Mouse (Mus musculus): ENCODE data around the gene Nr5a1. TPM values are rescaled to one million over a fixed set of nuclear protein-coding genes. Genes with fewer than 3 reads are reported as not detected.

Gene Nr5a1
- polyA plus RNA-seq, 1 experiment = not detected

DNA sequence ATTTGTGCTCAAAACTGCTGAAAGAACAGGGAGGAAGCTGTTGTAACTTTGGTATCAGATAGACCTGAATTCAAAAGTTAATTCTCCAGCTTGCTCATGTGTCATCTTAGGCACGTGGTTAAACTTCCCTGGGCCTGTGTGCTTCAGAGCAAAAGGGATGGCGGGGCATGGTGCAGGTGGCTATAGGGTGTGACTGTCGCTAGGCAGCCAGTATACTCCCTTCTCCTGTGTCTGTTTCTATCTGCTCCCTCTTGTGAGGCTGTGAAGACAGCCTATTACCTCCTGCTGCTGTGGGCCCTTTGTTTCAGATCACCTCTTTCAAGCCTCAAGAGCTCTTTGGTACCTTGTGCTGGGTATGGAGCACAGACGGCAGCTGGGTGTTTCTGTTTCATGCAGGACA lies 7.7 kb upstream of the Nr5a1 start:
- H3K36me3 ChIP-seq (ENCODE audit: control insufficient read depth) = no peaks in the 10 kb centered on the region
- no peak overlapping the region for H3K4me3 ChIP-seq (replicated peaks)
- peaks cover 15% of the 10 kb centered on the region for H3K4me1 ChIP-seq (ENCODE audit: control insufficient read depth)
- H3K9me3 ChIP-seq (ENCODE audit: control insufficient read depth, low read length) = no peaks in the 10 kb centered on the region
- TF ChIP-seq TAL1 (IDR thresholded peaks at IDR 0.05; ENCODE audit: low read length) (no peak), GATA1 (IDR thresholded peaks at IDR 0.05; ENCODE audit: low read length) (no peak)
- H3K27me3 ChIP-seq (ENCODE audit: control insufficient read depth) = no peaks in the 10 kb centered on the region

DNA sequence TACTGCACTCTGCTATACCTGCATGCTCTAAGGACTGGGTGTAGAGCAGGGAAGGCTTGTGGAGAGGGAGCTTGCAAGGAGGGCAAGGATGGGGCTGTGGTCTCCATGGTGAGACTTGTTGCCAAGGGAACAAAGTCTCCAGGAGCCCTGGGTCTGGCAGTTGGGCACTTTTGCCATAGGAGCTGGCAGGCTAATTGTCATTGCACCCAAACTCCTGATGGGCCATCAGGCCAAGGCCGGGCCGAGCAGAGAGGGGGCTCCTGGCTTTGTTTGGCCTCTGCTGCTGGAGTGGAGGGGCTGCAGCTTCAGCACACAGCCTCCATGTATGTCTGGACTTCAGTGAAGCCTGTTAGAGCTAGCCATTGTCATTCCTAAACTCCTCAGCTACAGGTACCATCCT lies 6.3 kb upstream of the Nr5a1 start:
- no peaks in the 10 kb centered on the region for H3K36me3 ChIP-seq (ENCODE audit: control insufficient read depth)
- no peaks in the 10 kb centered on the region for H3K9me3 ChIP-seq (ENCODE audit: control insufficient read depth, low read length)
- H3K4me1 ChIP-seq (ENCODE audit: control insufficient read depth) = peaks cover 15% of the 10 kb centered on the region
- no peaks in the 10 kb centered on the region for H3K27me3 ChIP-seq (ENCODE audit: control insufficient read depth)
- no peak overlapping the region for H3K4me3 ChIP-seq (replicated peaks)
- no peak for TF ChIP-seq GATA1 (IDR thresholded peaks at IDR 0.05; ENCODE audit: low read length)
- TF ChIP-seq TAL1 (IDR thresholded peaks at IDR 0.05; ENCODE audit: low read length) = no peak

DNA sequence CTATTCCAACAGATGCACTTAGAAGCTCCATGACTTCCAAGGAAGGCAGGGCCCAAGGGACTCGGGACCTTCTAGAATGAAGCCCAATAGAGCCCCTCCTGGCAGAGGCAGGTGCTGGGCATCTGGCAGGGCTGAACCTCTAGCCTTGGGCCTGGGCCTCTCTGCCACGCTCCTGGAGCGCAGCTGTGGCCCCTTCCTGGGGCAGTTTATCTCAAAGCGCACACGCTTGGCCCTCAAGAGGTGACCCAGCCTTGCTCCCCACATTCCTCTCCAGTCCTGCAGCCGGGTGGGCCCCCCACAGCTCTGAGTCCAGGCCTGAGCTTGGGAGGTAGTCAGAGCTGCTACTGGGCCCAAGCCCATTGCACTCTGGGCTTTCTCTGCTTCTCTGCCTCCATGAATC lies 5.0 kb upstream of the Nr5a1 start:
- Histone ChIP-seq H3K4me3 (replicated peaks) (no peak overlapping the region), H3K9me3 (ENCODE audit: control insufficient read depth, low read length) (no peaks in the 10 kb centered on the region), H3K36me3 (ENCODE audit: control insufficient read depth) (no peaks in the 10 kb centered on the region), H3K27me3 (ENCODE audit: control insufficient read depth) (peaks cover under 1% of the 10 kb centered on the region), H3K4me1 (ENCODE audit: control insufficient read depth) (peaks cover 15% of the 10 kb centered on the region)
- TF ChIP-seq GATA1 (IDR thresholded peaks at IDR 0.05; ENCODE audit: low read length) = no peak
- TF ChIP-seq TAL1 (IDR thresholded peaks at IDR 0.05; ENCODE audit: low read length) = no peak

DNA sequence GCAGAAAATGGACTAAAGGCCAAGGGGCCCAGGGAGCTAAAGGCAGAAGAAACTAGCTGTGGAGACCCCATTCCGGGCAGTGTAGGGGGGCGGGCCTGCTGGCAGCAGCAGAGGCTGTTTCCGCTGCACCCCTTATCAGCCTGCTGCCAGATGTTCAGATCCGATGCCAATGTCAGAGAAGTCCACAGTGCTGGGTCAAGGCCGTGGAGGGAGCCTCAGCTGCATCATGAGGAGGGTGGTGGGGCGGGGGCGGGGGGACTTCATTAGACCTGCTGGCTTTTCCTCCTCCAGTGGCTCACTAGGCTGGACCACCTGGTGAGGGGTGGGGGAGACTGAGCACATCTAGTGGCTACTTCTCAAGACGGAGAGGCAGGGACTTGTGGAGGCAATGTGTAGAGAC lies 4.3 kb upstream of the Nr5a1 start:
- TF ChIP-seq TAL1 (IDR thresholded peaks at IDR 0.05; ENCODE audit: low read length) = no peak
- no peak for TF ChIP-seq GATA1 (IDR thresholded peaks at IDR 0.05; ENCODE audit: low read length)
- H3K9me3 ChIP-seq (ENCODE audit: control insufficient read depth, low read length) = no peaks in the 10 kb centered on the region
- no peak overlapping the region for H3K4me3 ChIP-seq (replicated peaks)
- peaks cover 7% of the 10 kb centered on the region for H3K27me3 ChIP-seq (ENCODE audit: control insufficient read depth)
- peaks cover 15% of the 10 kb centered on the region for H3K4me1 ChIP-seq (ENCODE audit: control insufficient read depth)
- no peaks in the 10 kb centered on the region for H3K36me3 ChIP-seq (ENCODE audit: control insufficient read depth)

DNA sequence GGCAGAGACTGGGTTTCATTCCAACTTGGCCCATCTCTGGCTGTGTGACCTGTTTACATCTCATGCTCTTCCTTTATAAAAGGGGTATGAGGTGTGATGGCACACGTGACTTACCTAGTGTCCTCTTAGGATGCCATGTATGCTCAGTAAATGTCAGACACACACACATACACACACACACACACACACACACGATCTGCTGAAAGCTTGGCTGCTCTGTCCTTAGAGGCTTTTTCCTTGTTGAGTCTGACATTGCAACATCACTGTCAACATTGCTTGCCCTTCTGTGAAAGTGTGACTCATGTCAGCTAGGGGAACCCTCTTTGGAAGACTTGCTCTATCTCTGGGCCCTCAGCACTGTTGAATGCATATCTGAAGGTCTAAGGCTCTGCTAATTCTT lies 3.1 kb upstream of the Nr5a1 start:
- Histone ChIP-seq H3K4me3 (replicated peaks) (no peak overlapping the region), H3K36me3 (ENCODE audit: control insufficient read depth) (no peaks in the 10 kb centered on the region), H3K9me3 (ENCODE audit: control insufficient read depth, low read length) (no peaks in the 10 kb centered on the region), H3K27me3 (ENCODE audit: control insufficient read depth) (peaks cover 19% of the 10 kb centered on the region), H3K4me1 (ENCODE audit: control insufficient read depth) (peaks cover 15% of the 10 kb centered on the region)
- no peak for TF ChIP-seq GATA1 (IDR thresholded peaks at IDR 0.05; ENCODE audit: low read length)
- TF ChIP-seq TAL1 (IDR thresholded peaks at IDR 0.05; ENCODE audit: low read length) = no peak

DNA sequence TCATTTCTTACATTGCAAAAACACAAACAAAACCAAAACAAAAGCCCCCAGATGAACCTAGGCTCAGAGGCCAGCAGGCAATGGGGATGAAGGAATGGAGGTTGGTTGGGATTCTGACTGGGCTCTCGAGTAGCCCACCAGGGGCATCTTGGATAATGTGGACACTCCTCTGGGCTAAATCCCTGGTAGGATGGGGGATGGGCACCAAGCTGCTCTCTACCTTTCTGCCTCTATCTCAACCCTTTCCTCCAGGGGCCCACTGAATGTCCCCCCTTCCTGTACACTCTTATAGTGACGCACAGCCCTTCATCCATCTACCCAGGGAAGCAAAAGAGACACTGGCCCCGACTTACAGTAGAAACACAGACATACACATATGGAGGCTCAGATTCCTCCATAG lies 746 bp downstream of the Nr5a1 start:
- peaks cover 58% of the 10 kb centered on the region for H3K27me3 ChIP-seq (ENCODE audit: control insufficient read depth)
- no peak for TF ChIP-seq GATA1 (IDR thresholded peaks at IDR 0.05; ENCODE audit: low read length)
- no peak for TF ChIP-seq TAL1 (IDR thresholded peaks at IDR 0.05; ENCODE audit: low read length)
- no peaks in the 10 kb centered on the region; the same call in 1 of the 2 replicates for H3K9me3 ChIP-seq (ENCODE audit: control insufficient read depth, low read length)
- H3K4me1 ChIP-seq (ENCODE audit: control insufficient read depth) = peaks cover 7% of the 10 kb centered on the region
- H3K36me3 ChIP-seq (ENCODE audit: control insufficient read depth) = no peaks in the 10 kb centered on the region
- no peak overlapping the region for H3K4me3 ChIP-seq (replicated peaks)

DNA sequence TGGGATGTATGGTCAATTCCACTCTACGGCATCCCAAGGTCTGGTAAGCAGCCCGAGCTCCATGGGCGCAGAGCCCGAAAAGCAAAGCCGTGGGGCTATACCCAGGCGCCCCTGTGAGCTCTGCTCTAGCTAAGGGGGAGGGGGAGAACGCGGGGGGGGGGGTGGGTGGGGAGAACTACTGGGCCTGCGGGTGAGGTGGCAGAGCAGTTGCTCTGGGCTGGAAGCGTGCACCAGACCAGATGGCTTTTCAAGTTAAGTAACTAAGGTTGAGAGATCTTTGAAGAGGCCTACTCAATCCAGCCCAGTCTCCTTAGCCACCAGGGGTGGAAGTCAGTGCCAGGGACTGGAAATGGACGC lies 1.6 kb downstream of the Nr5a1 start:
- TF ChIP-seq GATA1 (IDR thresholded peaks at IDR 0.05; ENCODE audit: low read length) = no peak
- TF ChIP-seq TAL1 (IDR thresholded peaks at IDR 0.05; ENCODE audit: low read length) = no peak
- no peaks in the 10 kb centered on the region for H3K4me1 ChIP-seq (ENCODE audit: control insufficient read depth)
- peaks cover 66% of the 10 kb centered on the region for H3K27me3 ChIP-seq (ENCODE audit: control insufficient read depth)
- H3K4me3 ChIP-seq (replicated peaks) = no peak overlapping the region
- H3K36me3 ChIP-seq (ENCODE audit: control insufficient read depth) = no peaks in the 10 kb centered on the region
- H3K9me3 ChIP-seq (ENCODE audit: control insufficient read depth, low read length) = no peaks in the 10 kb centered on the region; the same call in 1 of the 2 replicates

DNA sequence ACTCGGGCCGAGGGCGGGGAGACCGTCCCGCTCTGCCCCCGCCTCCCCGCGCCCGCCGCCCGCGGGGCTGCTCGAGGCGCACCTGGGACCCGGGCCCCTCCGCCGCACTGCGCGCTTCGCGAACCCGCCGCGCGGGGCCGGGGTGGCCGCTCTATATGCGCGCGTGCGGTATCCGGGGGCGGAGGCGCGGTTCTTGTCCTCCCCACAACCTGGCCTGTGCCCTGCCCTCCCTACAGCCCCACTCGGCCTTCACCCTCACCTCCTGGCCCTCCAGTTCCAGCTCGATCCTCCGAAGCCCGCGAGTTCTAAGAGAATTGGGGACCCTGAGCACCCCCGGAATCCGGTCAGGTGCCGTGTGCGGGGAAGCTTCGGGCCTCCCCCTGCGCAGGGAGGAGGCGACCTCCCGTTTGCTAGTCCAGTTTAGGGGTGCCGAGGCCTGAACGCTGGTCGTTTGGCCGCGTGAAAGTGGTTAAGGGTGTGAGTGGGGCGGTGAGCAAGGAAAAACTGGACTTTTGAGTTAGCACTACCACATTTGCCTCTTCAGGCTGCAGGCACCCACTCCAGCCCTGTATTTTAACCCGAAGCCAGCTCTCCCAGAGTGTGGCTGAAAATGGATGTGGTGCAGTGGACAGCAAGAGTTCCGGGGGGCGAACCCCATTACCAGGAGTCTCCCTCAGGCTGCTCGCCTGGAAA lies 2.1 kb downstream of the Nr5a1 start:
- Histone ChIP-seq H3K9me3 (ENCODE audit: control insufficient read depth, low read length) (no peaks in the 10 kb centered on the region; the same call in 1 of the 2 replicates), H3K4me3 (replicated peaks) (no peak overlapping the region), H3K4me1 (ENCODE audit: control insufficient read depth) (no peaks in the 10 kb centered on the region), H3K27me3 (ENCODE audit: control insufficient read depth) (peaks cover 71% of the 10 kb centered on the region), H3K36me3 (ENCODE audit: control insufficient read depth) (no peaks in the 10 kb centered on the region)
- TF ChIP-seq GATA1 (IDR thresholded peaks at IDR 0.05; ENCODE audit: low read length) (no peak), TAL1 (IDR thresholded peaks at IDR 0.05; ENCODE audit: low read length) (no peak)

DNA sequence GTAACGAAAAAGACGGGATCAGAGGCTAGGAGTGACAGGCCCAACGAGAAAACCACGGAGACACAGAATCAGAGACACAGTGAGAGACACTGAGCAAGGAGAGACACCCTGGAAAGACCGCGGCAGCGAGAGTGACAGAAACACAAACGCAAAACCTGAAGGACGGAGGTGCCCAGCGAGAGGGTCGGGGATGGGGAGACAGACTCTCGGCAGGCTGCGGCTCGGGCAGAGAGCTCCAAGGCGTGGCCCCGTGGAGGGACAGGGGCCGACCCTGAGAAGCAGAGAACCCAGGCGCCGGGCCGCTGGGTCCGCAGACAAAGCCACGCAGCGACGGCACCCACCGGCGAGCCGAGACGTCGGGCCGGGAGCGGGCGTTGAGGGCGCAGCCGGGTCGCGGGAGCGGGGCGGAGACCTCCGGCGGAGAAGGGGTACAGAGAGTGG lies 2.9 kb downstream of the Nr5a1 start:
- no peak for TF ChIP-seq GATA1 (IDR thresholded peaks at IDR 0.05; ENCODE audit: low read length)
- TF ChIP-seq TAL1 (IDR thresholded peaks at IDR 0.05; ENCODE audit: low read length) = no peak
- Histone ChIP-seq H3K9me3 (ENCODE audit: control insufficient read depth, low read length) (no peaks in the 10 kb centered on the region; the same call in 1 of the 2 replicates), H3K27me3 (ENCODE audit: control insufficient read depth) (peaks cover 79% of the 10 kb centered on the region), H3K4me3 (replicated peaks) (no peak overlapping the region), H3K36me3 (ENCODE audit: control insufficient read depth) (no peaks in the 10 kb centered on the region), H3K4me1 (ENCODE audit: control insufficient read depth) (no peaks in the 10 kb centered on the region)

Data from erythroblast, embryonic 14.5 days (primary cell).